Mouse (Mus musculus) stomach, postnatal 0 days (tissue): ENCODE measurements around the gene BC025920. TPM values are rescaled to one million over a fixed set of nuclear protein-coding genes. Genes with fewer than 3 reads are reported as not detected.
"Not testable (repeated sequence)": the region's sequence is repeated elsewhere in the genome, so short reads cannot be mapped to it uniquely, and the experiment has no call there.

ENCODE experiments used
- ATAC-seq: fragments of 200-750 bp; cut with Nextera tagmentation; 2 replicates; pipeline ENCODE4 v1.8.0; 2017; ENCODE audit not compliant: low FRiP score, low TSS enrichment
- DNase-seq: peaks from one replicate; pipeline ENCODE4 v3.0.0-alpha.2; 2016; ENCODE audit warnings: low spot score
- H3K27ac ChIP-seq: fragments of 300-500 bp; sonication (generic); replicated peaks from 2 replicates; pipeline ENCODE4 v1.5.1; 2014; ENCODE audit warnings: mild to moderate bottlenecking, control low read depth
- H3K27me3 ChIP-seq: fragments of 300-500 bp; sonication (generic); 2 replicates; pipeline ENCODE4 v1.6.1; 2014; ENCODE audit warnings: low read length; ENCODE audit not compliant: control insufficient read depth, insufficient read depth
- H3K36me3 ChIP-seq: fragments of 300-500 bp; sonication (generic); 2 replicates; pipeline ENCODE4 v1.6.1; 2014; ENCODE audit warnings: low read length, mixed read lengths; ENCODE audit not compliant: control insufficient read depth, insufficient read depth
- H3K4me1 ChIP-seq: fragments of 300-500 bp; sonication (generic); replicated peaks from 2 replicates; pipeline ENCODE4 v1.6.1; 2014; ENCODE audit warnings: antibody characterized with exemption; ENCODE audit not compliant: control insufficient read depth, insufficient read depth
- H3K4me2 ChIP-seq: fragments of 300-500 bp; sonication (generic); replicated peaks from 2 replicates; pipeline ENCODE4 v1.6.1; 2014; ENCODE audit warnings: low read depth, mild to moderate bottlenecking, control low read depth, moderate library complexity
- H3K4me3 ChIP-seq: fragments of 300-500 bp; sonication (generic); 2 replicates; pipeline ENCODE4 v1.5.1; 2014; ENCODE audit warnings: low read depth, low read length, control low read depth
- H3K9ac ChIP-seq: fragments of 300-500 bp; sonication (generic); 2 replicates; pipeline ENCODE4 v1.6.1; 2014; ENCODE audit warnings: mild to moderate bottlenecking, low read length, control low read depth, mixed read lengths
- H3K9me3 ChIP-seq: fragments of 300-500 bp; sonication (generic); 2 replicates; pipeline ENCODE4 v1.6.1; 2016; ENCODE audit warnings: low read length; ENCODE audit not compliant: control insufficient read depth
- CTCF ChIP-seq: IDR thresholded peaks from 2 replicates; pipeline ENCODE4 v1.5.1; 2016; ENCODE audit warnings: antibody characterized with exemption, low read depth, mild to moderate bottlenecking, moderate library complexity
- EP300 ChIP-seq: optimal IDR thresholded peaks from 2 replicates; pipeline ENCODE3; 2016; ENCODE audit warnings: antibody characterized with exemption
- WGBS: fragments of 180-500 bp; shearing (Covaris S2); extraction: QIAGEN DNeasy Blood & Tissue Kit; methylation state at CpG from one replicate; pipeline ENCODE4 v1.1.7; 2014; 5-methylcytosine and 5-hydroxymethylcytosine counted together
- polyA plus RNA-seq: library from polyadenylated mRNA; unstranded; fragments of >200 nt; fragmentation: Nextera tagmentation; extraction: Ambion mirVana; gene quantifications from 2 replicates; pipeline ENCODE4 v1.2.1, GENCODE M21; 2015

The BC025920 gene
- polyA plus RNA-seq, 1 experiment from 2014 or later: 0.35 TPM

DNA sequence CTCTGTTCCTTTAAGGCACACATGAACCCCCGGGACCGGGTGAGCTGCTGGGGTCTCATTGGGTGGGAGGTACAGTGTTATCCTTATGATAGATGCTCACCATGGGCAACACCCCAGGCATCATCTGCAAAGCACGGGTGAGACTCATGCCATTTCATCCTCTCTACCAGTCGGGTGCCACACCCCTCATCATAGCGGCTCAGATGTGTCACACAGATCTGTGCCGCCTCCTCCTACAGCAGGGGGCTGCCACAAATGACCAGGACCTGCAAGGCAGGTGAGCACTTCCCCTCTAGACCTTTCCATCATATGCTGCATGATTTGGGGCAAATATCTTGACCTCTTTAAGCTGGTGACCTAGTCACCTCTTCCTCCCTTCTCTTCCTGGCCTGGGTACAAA, 32.0 kb downstream of the BC025920 start:
- Histone ChIP-seq H3K27me3 (no peaks in the 10 kb centered on the region), H3K4me3 (no peak overlapping the region), H3K9ac (no peak overlapping the region), H3K36me3 (no peaks in the 10 kb centered on the region), H3K4me2 (no peak overlapping the region), H3K9me3 (no peaks in the 10 kb centered on the region), H3K27ac (no peak overlapping the region), H3K4me1 (peaks cover 7% of the 10 kb centered on the region; the same call in 1 of the 2 replicates)
- DNase-seq (no peak), ATAC-seq (no peak)
- TF ChIP-seq EP300: no peak
- no peak for TF ChIP-seq CTCF
- 75% methylated on average over 6 of the region's 6 CpGs for WGBS

DNA sequence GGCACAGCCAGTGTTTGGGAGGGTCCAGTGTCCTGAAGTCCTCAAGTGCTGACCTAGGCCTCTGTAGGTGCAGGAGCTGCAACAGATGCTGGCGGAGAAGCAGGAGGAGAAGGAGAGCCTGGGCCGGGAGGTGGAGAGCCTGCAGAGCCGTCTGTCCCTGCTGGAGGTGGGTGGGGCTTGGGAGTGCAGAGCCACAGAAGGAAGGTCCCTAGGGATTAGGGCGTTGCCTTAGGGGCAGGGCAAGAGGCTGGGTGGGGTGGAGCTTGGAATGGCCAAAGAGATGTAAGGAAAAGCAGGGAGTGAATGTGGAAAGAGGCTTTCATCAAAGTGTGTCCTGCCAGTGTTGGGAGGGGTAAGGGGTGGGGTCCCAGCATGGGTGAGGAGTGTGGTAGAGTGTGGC, 34.8 kb downstream of the BC025920 start:
- H3K4me2 ChIP-seq, ATAC-seq, H3K9me3 ChIP-seq, H3K4me3 ChIP-seq, H3K36me3 ChIP-seq, H3K27ac ChIP-seq, H3K27me3 ChIP-seq, H3K4me1 ChIP-seq, H3K9ac ChIP-seq: not testable (repeated sequence)
- WGBS: 41% methylated on average over 4 of the region's 4 CpGs
- DNase-seq: peak; percentile 38

DNA sequence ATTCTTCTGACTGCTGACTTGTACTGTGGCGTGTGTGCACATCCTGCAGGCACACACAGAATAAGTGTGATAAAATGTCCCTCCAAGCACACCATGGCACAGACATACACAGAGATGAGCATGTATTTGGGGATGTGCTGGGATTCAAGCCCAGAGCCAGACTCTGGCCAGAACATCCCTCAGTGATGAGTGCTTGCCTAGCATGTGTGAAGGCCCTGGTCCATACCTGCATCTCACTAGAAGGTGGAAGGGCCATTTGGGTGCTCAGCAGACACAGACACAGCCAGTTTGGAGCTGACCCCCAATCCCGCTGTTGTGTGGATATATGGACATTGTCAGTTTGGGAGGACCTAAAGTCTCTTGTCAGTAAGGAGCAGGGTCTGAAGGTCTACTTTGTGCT, 35.5 kb downstream of the BC025920 start:
- WGBS: 94% methylated on average over 2 of the region's 2 CpGs
- no peaks in the 10 kb centered on the region for H3K9me3 ChIP-seq
- DNase-seq (no peak), ATAC-seq (no peak)
- no peak overlapping the region for H3K4me3 ChIP-seq
- no peak for TF ChIP-seq EP300
- no peak for TF ChIP-seq CTCF
- no peaks in the 10 kb centered on the region for H3K27me3 ChIP-seq
- 0 out of 2 replicates have a peak, but pooled peaks cover 3% of the 10 kb centered on the region for H3K4me1 ChIP-seq
- H3K4me2 ChIP-seq: no peak overlapping the region
- H3K36me3 ChIP-seq: no peaks in the 10 kb centered on the region
- H3K27ac ChIP-seq: no peak overlapping the region
- H3K9ac ChIP-seq: no peak overlapping the region

DNA sequence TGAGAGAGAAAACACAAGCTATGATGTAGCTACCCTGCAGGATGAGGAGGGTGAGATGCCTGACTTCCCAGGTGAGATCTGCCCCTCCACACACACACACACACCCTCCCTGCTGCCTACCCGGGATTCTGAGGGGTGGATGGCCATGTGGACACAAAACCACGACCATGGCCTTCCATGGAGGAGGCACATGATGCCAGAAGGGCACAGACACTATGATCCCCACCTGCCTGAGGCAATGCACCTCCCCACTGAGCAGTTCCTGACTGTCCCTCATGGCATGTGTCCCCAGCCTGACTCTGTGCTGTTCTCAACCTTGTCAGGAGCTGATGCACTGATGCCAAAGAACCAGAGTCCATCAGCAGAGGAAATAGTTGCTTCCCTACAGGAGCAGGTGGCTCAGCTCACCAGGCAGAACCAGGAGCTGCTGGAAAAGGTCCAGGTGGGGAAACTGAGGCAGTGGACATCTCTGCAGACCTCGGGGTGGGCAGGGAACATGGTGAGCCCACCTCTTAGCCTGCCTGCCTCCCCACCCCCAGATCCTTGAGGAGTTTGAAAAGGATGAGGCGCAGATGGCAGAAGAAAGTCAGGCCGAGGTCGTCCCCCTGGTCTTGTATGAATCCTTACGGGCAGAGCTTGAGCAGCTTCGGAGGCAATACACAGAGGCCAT, 36.0 kb downstream of the BC025920 start:
- Histone ChIP-seq H3K9ac (peak overlapping the region; percentile 93; the same call in 1 of the 2 replicates), H3K4me2 (peak overlapping the region; percentile 96), H3K27me3 (no peaks in the 10 kb centered on the region), H3K27ac (no peak overlapping the region), H3K36me3 (no peaks in the 10 kb centered on the region), H3K4me3 (no peak overlapping the region), H3K9me3 (no peaks in the 10 kb centered on the region), H3K4me1 (0 out of 2 replicates have a peak, but pooled peaks cover 3% of the 10 kb centered on the region)
- ATAC-seq (no peak), DNase-seq (no peak)
- TF ChIP-seq CTCF (no peak), EP300 (no peak)
- 76% methylated on average over 8 of the region's 8 CpGs for WGBS

DNA sequence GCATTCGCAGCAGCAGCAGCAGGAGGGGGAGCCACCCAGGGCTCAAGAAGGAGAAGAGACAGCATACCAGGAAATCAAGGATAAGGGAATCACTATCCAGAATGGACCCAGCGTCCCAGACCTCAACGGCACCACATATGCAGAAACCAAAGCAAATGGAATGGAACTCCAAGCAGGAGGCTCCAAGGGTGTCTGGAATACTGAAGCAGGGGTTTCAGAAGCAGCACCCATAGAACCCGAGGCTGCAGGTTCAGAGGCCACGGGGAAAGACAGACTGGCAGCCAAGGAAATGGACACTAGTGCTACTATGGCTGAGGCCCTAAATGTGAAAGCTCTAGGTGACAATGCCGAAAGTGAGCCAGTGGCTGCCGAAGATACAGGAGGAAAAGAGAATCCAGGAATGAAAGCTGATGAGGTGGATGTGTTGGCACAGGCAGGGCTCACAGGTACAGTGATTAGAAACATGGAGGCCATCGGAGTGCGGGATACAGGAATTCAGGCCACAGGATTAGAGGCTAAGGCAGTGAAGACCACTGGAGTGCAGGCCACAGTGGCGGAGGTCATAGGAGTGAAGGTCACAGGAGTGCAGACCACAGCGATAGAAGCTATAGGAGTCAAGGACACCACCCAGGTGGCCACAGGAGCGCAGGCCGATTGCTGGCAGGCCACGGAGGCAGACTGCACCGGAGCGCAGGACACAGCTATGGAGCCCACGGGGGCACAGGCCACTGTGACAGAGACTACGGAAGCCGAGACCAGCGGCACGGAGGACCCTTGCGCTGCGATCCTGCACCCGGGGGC, 36.8 kb downstream of the BC025920 start:
- WGBS: 14% methylated on average over 22 of the region's 24 CpGs
- peak; percentile 49 for ATAC-seq

More for the DNA sequence above, 36.8 kb downstream of the BC025920 start:
- peak overlapping the region; percentile 96 for H3K27ac ChIP-seq
- DNase-seq: no peak
- no peaks in the 10 kb centered on the region for H3K36me3 ChIP-seq
- H3K4me3 ChIP-seq: peak overlapping the region; percentile 77
- no peaks in the 10 kb centered on the region for H3K9me3 ChIP-seq
- H3K27me3 ChIP-seq: no peaks in the 10 kb centered on the region
- H3K9ac ChIP-seq: peak overlapping the region; percentile 93
- TF ChIP-seq CTCF (no peak), EP300 (no peak)
- 0 out of 2 replicates have a peak, but pooled peaks cover 3% of the 10 kb centered on the region for H3K4me1 ChIP-seq
- H3K4me2 ChIP-seq: peak overlapping the region; percentile 96
